Mouse (Mus musculus): ENCODE results near the gene Atf4. TPM values are rescaled to one million over a fixed set of nuclear protein-coding genes. Genes with fewer than 3 reads are reported as not detected.

The Atf4 gene
- total and polyA plus RNA-seq, 3 experiments = 85.1 to 444 (median 351) TPM

- Histone ChIP-seq H3K79me2 (ENCODE audit: control insufficient read depth, insufficient read depth, low read length, poor library complexity) (no peaks in the 10 kb centered on the region), H3K4me3 (ENCODE audit: control insufficient read depth in 1 of 2, insufficient read depth in 1 of 2, low read depth in 2 of 2, low read length in 2 of 2) (no peak overlapping the region), H3K4me1 (ENCODE audit: control insufficient read depth in 1 of 2, insufficient read depth in 2 of 2, low read length in 2 of 2) (no peaks in the 10 kb centered on the region), H3K27ac (ENCODE audit: control insufficient read depth, low read depth, low read length) (no peak overlapping the region), H3K36me3 (ENCODE audit: control insufficient read depth in 1 of 2, insufficient read depth in 2 of 2, low read length in 2 of 2) (no peaks in the 10 kb centered on the region), H3K9ac (ENCODE audit: control insufficient read depth, low read depth, low read length, poor library complexity, severe bottlenecking) (no peak overlapping the region), H3K9me3 (replicated peaks; ENCODE audit: insufficient read depth, low read length) (no peaks in the 10 kb centered on the region), H3K27me3 (ENCODE audit: control insufficient read depth in 1 of 2, insufficient read depth in 2 of 2, low read length in 2 of 2) (no peaks in the 10 kb centered on the region)
- TF ChIP-seq RAD21 (IDR thresholded peaks at IDR 0.05; ENCODE audit: low read depth, low read length) (peak; percentile 27), CTCF (IDR thresholded peaks at IDR 0.05 in 2 of 3, conservative IDR thresholded peaks at IDR 0.05 in 1 of 3; ENCODE audit: control insufficient read depth in 1 of 3, insufficient read depth in 1 of 3, low read depth in 2 of 3, low read length in 3 of 3, poor library complexity in 1 of 3, severe bottlenecking in 1 of 3) (peak; percentile 40 to 48 (median 44)), SIN3A (IDR thresholded peaks at IDR 0.05; ENCODE audit: low read length) (no peak), GATA1 (IDR thresholded peaks at IDR 0.05; ENCODE audit: low read depth, low read length) (no peak), ZMIZ1 (IDR thresholded peaks at IDR 0.05; ENCODE audit: low read depth, low read length) (no peak), SMC3 (IDR thresholded peaks at IDR 0.05; ENCODE audit: low read depth, low read length) (peak; percentile 27)
- DNase-seq (ENCODE audit: low read depth, low spot score) = peak; percentile 18
These were observed 42.2 kb downstream of the Atf4 start for GRCm38 (mm10) chr15:80297146-80297545.

- TF ChIP-seq MAX (IDR thresholded peaks at IDR 0.05; ENCODE audit: low read length) (no peak), NRF1 (IDR thresholded peaks at IDR 0.05; ENCODE audit: insufficient read depth, low read depth, low read length, poor library complexity, severe bottlenecking) (no peak), RCOR1 (IDR thresholded peaks at IDR 0.05; ENCODE audit: low read depth, low read length) (no peak), MAZ (IDR thresholded peaks at IDR 0.05; ENCODE audit: low read depth, low read length) (no peak), KAT2A (conservative IDR thresholded peaks at IDR 0.05; ENCODE audit: low read depth, low read length) (no peak), USF2 (IDR thresholded peaks at IDR 0.05; ENCODE audit: borderline replicate concordance in 1 of 2, insufficient read depth in 1 of 2, low read depth in 1 of 2, low read length in 2 of 2) (no peak), ZMIZ1 (IDR thresholded peaks at IDR 0.05; ENCODE audit: low read depth, low read length) (no peak), ELF1 (IDR thresholded peaks at IDR 0.05; ENCODE audit: low read depth, low read length) (no peak), TCF12 (IDR thresholded peaks at IDR 0.05; ENCODE audit: low read depth, low read length) (no peak), UBTF (IDR thresholded peaks at IDR 0.05; ENCODE audit: borderline replicate concordance, insufficient read depth, low read depth, low read length) (no peak), TBP (IDR thresholded peaks at IDR 0.05; ENCODE audit: low read depth, low read length) (no peak), GATA1 (IDR thresholded peaks at IDR 0.05; ENCODE audit: low read depth, low read length) (no peak), ETS1 (IDR thresholded peaks at IDR 0.05; ENCODE audit: low read depth, low read length) (no peak), USF1 (IDR thresholded peaks at IDR 0.05; ENCODE audit: low read depth, low read length) (no peak), RAD21 (IDR thresholded peaks at IDR 0.05; ENCODE audit: low read depth, low read length) (no peak), GABPA (IDR thresholded peaks at IDR 0.05; ENCODE audit: low read depth, low read length) (no peak), CHD1 (IDR thresholded peaks at IDR 0.05; ENCODE audit: low read depth, low read length) (no peak), POLR2A (IDR thresholded peaks at IDR 0.05; ENCODE audit: control insufficient read depth in 1 of 2, insufficient read depth in 1 of 2, low read depth in 1 of 2, low read length in 2 of 2, poor library complexity in 1 of 2) (no peak), HCFC1 (IDR thresholded peaks at IDR 0.05; ENCODE audit: low read depth, low read length) (no peak), MYC (IDR thresholded peaks at IDR 0.05; ENCODE audit: low read depth, low read length) (no peak)
- DNase-seq (ENCODE audit: low read depth, low spot score) = no peak
- Histone ChIP-seq H3K27ac (ENCODE audit: control insufficient read depth, low read depth, low read length) (no peak overlapping the region), H3K9ac (ENCODE audit: control insufficient read depth, low read depth, low read length, poor library complexity, severe bottlenecking) (no peak overlapping the region), H3K4me1 (ENCODE audit: control insufficient read depth in 1 of 2, insufficient read depth in 2 of 2, low read length in 2 of 2) (no peaks in the 10 kb centered on the region), H3K9me3 (replicated peaks; ENCODE audit: insufficient read depth, low read length) (no peaks in the 10 kb centered on the region), H3K27me3 (ENCODE audit: control insufficient read depth in 1 of 2, insufficient read depth in 2 of 2, low read length in 2 of 2) (no peaks in the 10 kb centered on the region), H3K36me3 (ENCODE audit: control insufficient read depth in 1 of 2, insufficient read depth in 2 of 2, low read length in 2 of 2) (no peaks in the 10 kb centered on the region), H3K4me3 (ENCODE audit: control insufficient read depth in 1 of 2, insufficient read depth in 1 of 2, low read depth in 2 of 2, low read length in 2 of 2) (no peak overlapping the region), H3K79me2 (ENCODE audit: control insufficient read depth, insufficient read depth, low read length, poor library complexity) (no peaks in the 10 kb centered on the region)
These were observed 48.8 kb downstream of the Atf4 start for GRCm38 (mm10) chr15:80303779-80304178.
